Mouse (Mus musculus) liver, adult 2 months (tissue): ENCODE measurements around the gene AU021092. TPM values are rescaled to one million over a fixed set of nuclear protein-coding genes. Genes with fewer than 3 reads are reported as not detected.

Experiments used
- DNase-seq: peaks from one replicate; pipeline ENCODE4 v3.0.0-alpha.2; 2011; ENCODE audit warnings: low read depth, low spot score; ENCODE audit errors: extremely low read depth
- H3K27ac ChIP-seq: fragments of 200-500 bp; replicated peaks from 2 replicates; pipeline ENCODE4 v1.5.1; 2012; ENCODE audit warnings: low read depth, mild to moderate bottlenecking, control low read depth, inconsistent platforms, low read length; ENCODE audit not compliant: insufficient read depth
- H3K27me3 ChIP-seq: fragments of 200-500 bp; 2 replicates; pipeline ENCODE4 v1.6.1; 2012; ENCODE audit warnings: mild to moderate bottlenecking, moderate library complexity, low read length, inconsistent platforms; ENCODE audit not compliant: control insufficient read depth, insufficient read depth
- H3K36me3 ChIP-seq: fragments of 200-500 bp; 2 replicates; pipeline ENCODE4 v1.6.1; 2012; ENCODE audit warnings: low read length, inconsistent platforms; ENCODE audit not compliant: control insufficient read depth, insufficient read depth
- H3K4me1 ChIP-seq: fragments of 200-500 bp; 2 replicates; pipeline ENCODE4 v1.6.1; 2011; ENCODE audit warnings: low read length; ENCODE audit not compliant: control insufficient read depth, insufficient read depth
- H3K4me3 ChIP-seq: fragments of 200-500 bp; 2 replicates; pipeline ENCODE4 v1.5.1; 2011; ENCODE audit warnings: low read depth, mild to moderate bottlenecking, control low read depth, low read length, moderate library complexity; ENCODE audit not compliant: insufficient read depth
- H3K79me2 ChIP-seq: fragments of 200-500 bp; 2 replicates; pipeline ENCODE4 v1.6.1; 2012; ENCODE audit warnings: inconsistent platforms, mild to moderate bottlenecking, low read length, moderate library complexity; ENCODE audit not compliant: control insufficient read depth, insufficient read depth
- H3K9ac ChIP-seq: fragments of 200-500 bp; 2 replicates; pipeline ENCODE4 v1.6.1; 2012; ENCODE audit warnings: low read depth, mild to moderate bottlenecking, control low read depth, inconsistent platforms, low read length
- CTCF ChIP-seq: fragments of 200-500 bp; IDR thresholded peaks from 2 replicates; pipeline ENCODE4 v1.5.1; 2011; ENCODE audit warnings: low read depth, low read length, control low read depth
- POLR2A ChIP-seq: fragments of 200-500 bp; IDR thresholded peaks from 2 replicates; pipeline ENCODE4 v1.6.1; 2011; ENCODE audit warnings: low read length, control low read depth; ENCODE audit not compliant: insufficient read depth; ENCODE audit errors: extremely low read depth
- WGBS: fragments of 180-500 bp; shearing (Covaris S2); methylation state at CpG from one replicate; pipeline ENCODE4 v1.1.7; 2018; 5-methylcytosine and 5-hydroxymethylcytosine counted together
- polyA plus RNA-seq: library from polyadenylated mRNA; depleted of rRNA; stranded (reverse); fragments of >200 nt; gene quantifications from 2 replicates; pipeline ENCODE4 v1.2.3, GENCODE M21; 2012
- total RNA-seq: library from RNA; depleted of rRNA; stranded (reverse); fragments of >200 nt; gene quantifications from 2 replicates; pipeline ENCODE4 v1.2.3, GENCODE M21; 2014

Gene AU021092
- total and polyA plus RNA-seq, 2 experiments, result 2.4 to 2.7 TPM

GRCm38 (mm10) chr16:5255081-5255740 is 33.1 kb upstream of the AU021092 start:
- WGBS, result 1% methylated on average over 27 of the region's 27 CpGs
- TF ChIP-seq POLR2A (no peak), CTCF (no peak)
- Histone ChIP-seq H3K36me3 (no peaks in the 10 kb centered on the region), H3K79me2 (no peaks in the 10 kb centered on the region), H3K4me3 (peak overlapping the region; percentile 71), H3K27ac (peak overlapping the region; percentile 32), H3K9ac (peak overlapping the region; percentile 73), H3K4me1 (peaks cover 10% of the 10 kb centered on the region), H3K27me3 (no peaks in the 10 kb centered on the region)
- peak; percentile 28 for DNase-seq

GRCm38 (mm10) chr16:5254346-5255025 is 32.4 kb upstream of the AU021092 start:
- TF ChIP-seq CTCF (peak; percentile 99), POLR2A (no peak)
- Histone ChIP-seq H3K4me1 (peaks cover 10% of the 10 kb centered on the region), H3K4me3 (peak overlapping the region; percentile 11; the same call in 1 of the 2 replicates), H3K27ac (peak overlapping the region; percentile 9; the same call in 1 of the 2 replicates), H3K9ac (peak overlapping the region; percentile 50), H3K27me3 (no peaks in the 10 kb centered on the region), H3K36me3 (no peaks in the 10 kb centered on the region), H3K79me2 (no peaks in the 10 kb centered on the region)
- peak; percentile 77 for DNase-seq
- WGBS, result 4% methylated on average over 15 of the region's 15 CpGs

GRCm38 (mm10) chr16:5252260-5252659 is 30.2 kb upstream of the AU021092 start:
- 95% methylated on average over 2 of the region's 2 CpGs for WGBS
- H3K79me2 ChIP-seq, result no peaks in the 10 kb centered on the region
- H3K4me1 ChIP-seq, result peaks cover 10% of the 10 kb centered on the region
- no peak for DNase-seq
- no peaks in the 10 kb centered on the region for H3K27me3 ChIP-seq
- H3K4me3 ChIP-seq, result no peak overlapping the region
- H3K9ac ChIP-seq, result no peak overlapping the region
- no peak overlapping the region for H3K27ac ChIP-seq
- no peaks in the 10 kb centered on the region for H3K36me3 ChIP-seq
- TF ChIP-seq CTCF, result no peak
- TF ChIP-seq POLR2A, result no peak

GRCm38 (mm10) chr16:5250891-5251290 is 28.8 kb upstream of the AU021092 start:
- no peak overlapping the region for H3K4me3 ChIP-seq
- H3K36me3 ChIP-seq, result no peaks in the 10 kb centered on the region
- H3K27me3 ChIP-seq, result no peaks in the 10 kb centered on the region
- no peaks in the 10 kb centered on the region for H3K79me2 ChIP-seq
- H3K27ac ChIP-seq, result no peak overlapping the region
- no peak overlapping the region for H3K9ac ChIP-seq
- TF ChIP-seq POLR2A (no peak), CTCF (no peak)
- no peak for DNase-seq
- 90% methylated on average over 3 of the region's 3 CpGs for WGBS
- peaks cover 10% of the 10 kb centered on the region for H3K4me1 ChIP-seq

- Histone ChIP-seq H3K27me3 (no peaks in the 10 kb centered on the region), H3K9ac (no peak overlapping the region), H3K4me1 (no peaks in the 10 kb centered on the region), H3K4me3 (no peak overlapping the region), H3K36me3 (peaks cover 8% of the 10 kb centered on the region; the same call in 1 of the 2 replicates), H3K79me2 (no peaks in the 10 kb centered on the region), H3K27ac (no peak overlapping the region)
- 48% methylated on average over 7 of the region's 7 CpGs for WGBS
- peak; percentile 89 for TF ChIP-seq CTCF
- TF ChIP-seq POLR2A, result no peak
- DNase-seq, result peak; percentile 24
These were observed 22.3 kb upstream of the AU021092 start for GRCm38 (mm10) chr16:5244411-5244810.

- Histone ChIP-seq H3K4me3 (no peak overlapping the region), H3K79me2 (no peaks in the 10 kb centered on the region), H3K36me3 (peaks cover 8% of the 10 kb centered on the region; the same call in 1 of the 2 replicates), H3K27me3 (no peaks in the 10 kb centered on the region), H3K9ac (no peak overlapping the region), H3K4me1 (no peaks in the 10 kb centered on the region), H3K27ac (no peak overlapping the region)
- DNase-seq, result no peak
- WGBS, result 86% methylated on average over 6 of the region's 6 CpGs
- TF ChIP-seq CTCF (no peak), POLR2A (no peak)
These were observed 20.8 kb upstream of the AU021092 start for GRCm38 (mm10) chr16:5242882-5243281.
